Mouse (Mus musculus): ENCODE results near the gene Gga1. TPM values are rescaled to one million over a fixed set of nuclear protein-coding genes. Genes with fewer than 3 reads are reported as not detected.

Gene Gga1
- polyA plus RNA-seq, 1 experiment from 2014 or later: 25.7 TPM

DNA sequence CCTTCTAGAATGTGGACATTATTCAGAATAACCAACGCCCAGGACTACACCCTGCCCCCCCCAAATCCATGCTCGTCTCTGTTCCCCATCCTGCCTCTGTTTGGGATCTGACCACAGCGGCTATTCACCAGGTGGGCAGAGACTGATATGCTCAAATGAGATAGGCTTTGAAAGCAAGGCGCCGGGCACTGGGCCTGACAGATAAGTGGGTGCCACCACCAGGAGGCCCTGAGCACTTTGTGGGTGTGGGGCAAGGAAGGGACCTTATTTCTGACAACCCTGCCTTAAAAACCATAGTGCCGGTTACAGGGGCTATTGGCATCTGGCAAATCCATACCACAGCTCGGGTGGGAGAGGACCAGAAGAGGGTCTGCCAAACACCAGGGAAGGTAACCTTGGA lies 45.7 kb downstream of the Gga1 start:
- Histone ChIP-seq H3K4me3 (ENCODE audit: low read depth, low read length) (no peak overlapping the region), H3K9ac (ENCODE audit: low read length) (no peak overlapping the region), H3K27me3 (ENCODE audit: control insufficient read depth, insufficient read depth, low read length) (peaks cover 2% of the 10 kb centered on the region; the same call in 1 of the 2 replicates), H3K27ac (ENCODE audit: low read depth, low read length) (no peak overlapping the region), H3K4me1 (ENCODE audit: control insufficient read depth, insufficient read depth, low read length) (peaks cover 12% of the 10 kb centered on the region), H3K36me3 (ENCODE audit: control insufficient read depth, insufficient read depth, low read length) (peaks cover 2% of the 10 kb centered on the region; the same call in 1 of the 2 replicates), H3K4me2 (no peak overlapping the region), H3K9me3 (ENCODE audit: control insufficient read depth, low read length) (no peaks in the 10 kb centered on the region)
- DNase-seq (ENCODE audit: low spot score, missing footprints) (no peak), ATAC-seq (ENCODE audit: low FRiP score) (no peak)
- 87% methylated on average over 7 of the region's 7 CpGs for WGBS

DNA sequence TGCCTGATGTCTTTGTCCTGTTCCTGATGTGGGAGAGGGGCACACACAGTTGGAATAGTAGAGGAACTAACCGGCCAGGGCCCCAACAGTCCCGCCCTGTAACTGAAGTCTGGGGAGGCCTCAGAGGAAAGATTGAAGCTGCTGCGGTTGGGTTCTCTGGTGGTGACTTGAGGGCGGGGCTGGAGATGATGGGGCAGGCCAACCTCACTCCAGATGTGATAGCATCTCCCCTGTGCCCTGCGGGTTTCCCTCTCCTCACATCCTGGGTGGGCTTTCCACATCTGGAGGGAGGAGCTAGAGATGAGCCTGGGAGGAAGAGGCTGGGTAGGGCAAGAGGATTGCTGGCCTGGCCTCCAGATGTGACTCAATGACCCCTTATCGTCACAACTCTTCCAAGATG lies 46.6 kb downstream of the Gga1 start:
- Histone ChIP-seq H3K36me3 (ENCODE audit: control insufficient read depth, insufficient read depth, low read length) (no peaks in the 10 kb centered on the region), H3K4me3 (ENCODE audit: low read depth, low read length) (no peak overlapping the region), H3K27ac (ENCODE audit: low read depth, low read length) (no peak overlapping the region), H3K27me3 (ENCODE audit: control insufficient read depth, insufficient read depth, low read length) (peaks cover 2% of the 10 kb centered on the region; the same call in 1 of the 2 replicates), H3K4me2 (no peak overlapping the region), H3K9ac (ENCODE audit: low read length) (no peak overlapping the region), H3K4me1 (ENCODE audit: control insufficient read depth, insufficient read depth, low read length) (peaks cover 21% of the 10 kb centered on the region), H3K9me3 (ENCODE audit: control insufficient read depth, low read length) (no peaks in the 10 kb centered on the region)
- 74% methylated on average over 6 of the region's 6 CpGs for whole genome bisulfite sequencing
- DNase-seq (ENCODE audit: low spot score, missing footprints) (no peak), ATAC-seq (ENCODE audit: low FRiP score) (no peak)

DNA sequence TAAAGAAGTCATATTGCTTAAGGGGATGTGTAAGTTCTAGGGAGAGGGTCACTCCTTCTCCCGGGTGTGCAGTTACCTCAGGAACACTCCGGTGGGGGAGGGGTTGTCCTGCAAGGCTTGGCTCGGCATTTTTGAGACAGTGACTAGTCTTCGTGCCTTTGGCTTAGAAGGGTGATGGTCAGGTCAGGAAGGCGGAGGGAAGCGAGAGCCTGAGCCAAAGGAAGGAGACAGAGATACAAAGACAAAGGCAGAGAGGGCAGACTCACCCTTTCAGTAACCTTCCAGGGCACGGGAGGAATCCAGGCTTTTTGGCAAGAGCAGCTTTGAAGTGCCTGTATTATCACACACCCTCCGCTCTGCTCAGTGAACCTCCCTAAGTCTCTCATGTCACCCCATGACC lies 48.1 kb downstream of the Gga1 start:
- 27% methylated on average over 8 of the region's 8 CpGs for WGBS
- no peak for DNase-seq (ENCODE audit: low spot score, missing footprints)
- Histone ChIP-seq H3K4me1 (ENCODE audit: control insufficient read depth, insufficient read depth, low read length) (peaks cover 22% of the 10 kb centered on the region), H3K36me3 (ENCODE audit: control insufficient read depth, insufficient read depth, low read length) (no peaks in the 10 kb centered on the region), H3K4me2 (no peak overlapping the region), H3K9ac (ENCODE audit: low read length) (no peak overlapping the region), H3K9me3 (ENCODE audit: control insufficient read depth, low read length) (no peaks in the 10 kb centered on the region), H3K27me3 (ENCODE audit: control insufficient read depth, insufficient read depth, low read length) (peaks cover 2% of the 10 kb centered on the region; the same call in 1 of the 2 replicates), H3K27ac (ENCODE audit: low read depth, low read length) (no peak overlapping the region), H3K4me3 (ENCODE audit: low read depth, low read length) (no peak overlapping the region)
- no peak for ATAC-seq (ENCODE audit: low FRiP score)

DNA sequence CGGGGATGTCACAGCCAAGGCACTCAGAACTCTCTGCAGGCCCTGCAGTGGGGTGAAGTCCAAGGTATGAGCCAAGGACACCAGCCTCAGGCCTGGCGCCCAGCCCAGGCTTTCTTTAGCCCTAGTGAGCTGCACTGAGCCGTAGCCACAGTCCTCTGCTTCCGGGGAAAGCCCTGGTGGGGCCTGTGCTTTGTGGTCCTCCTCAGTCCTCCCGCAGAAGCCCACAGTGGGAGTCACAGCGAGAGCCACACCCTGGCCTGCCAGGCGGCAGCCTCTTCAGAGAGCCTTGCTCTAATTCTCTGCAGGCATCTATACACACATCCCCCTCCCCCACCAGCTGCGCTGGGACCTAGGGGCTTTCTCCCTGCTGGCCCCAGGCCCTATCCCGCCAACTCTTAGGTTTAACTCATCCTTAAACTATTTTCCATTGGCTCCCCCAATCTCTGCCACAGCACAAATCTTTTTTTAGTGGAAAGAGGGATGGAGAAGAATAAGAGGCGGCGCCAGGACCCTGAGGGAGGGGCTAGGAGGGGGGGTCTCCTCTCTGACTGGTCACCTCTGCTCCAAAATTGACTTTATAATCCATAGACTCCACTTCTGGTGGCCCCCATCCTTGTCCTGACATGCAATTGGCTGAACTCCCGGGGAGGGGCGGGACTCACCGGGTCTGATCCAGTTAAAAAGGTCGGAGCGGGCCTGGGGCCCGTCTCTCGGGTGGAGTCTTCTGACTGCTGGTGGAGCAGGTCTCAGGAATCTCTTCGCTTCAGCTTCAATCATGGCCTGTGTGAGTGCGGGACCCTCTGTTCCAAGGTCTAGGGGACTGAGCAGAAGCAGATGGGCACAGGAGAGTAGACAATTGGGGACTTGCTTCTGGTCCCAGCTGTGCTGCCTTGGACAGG lies 49.3 kb downstream of the Gga1 start, which contains the start of gene Lgals1:
Lgals1 (plus strand) TSS at position 705 of the 899 bp plus-strand sequence.
- Histone ChIP-seq H3K9ac (ENCODE audit: low read length) (peak within 1 kb of the TSS; percentile 46), H3K36me3 (ENCODE audit: control insufficient read depth, insufficient read depth, low read length) (no peaks in the 10 kb centered on the region), H3K4me3 (ENCODE audit: low read depth, low read length) (peak within 1 kb of the TSS; percentile 25; the same call in 1 of the 2 replicates), H3K9me3 (ENCODE audit: control insufficient read depth, low read length) (no peaks in the 10 kb centered on the region), H3K27me3 (ENCODE audit: control insufficient read depth, insufficient read depth, low read length) (peaks cover 2% of the 10 kb centered on the region; the same call in 1 of the 2 replicates), H3K27ac (ENCODE audit: low read depth, low read length) (no peak within 1 kb of the TSS; the same call in 1 of the 2 replicates), H3K4me2 (peak within 1 kb of the TSS; percentile 54), H3K4me1 (ENCODE audit: control insufficient read depth, insufficient read depth, low read length) (peaks cover 22% of the 10 kb centered on the region)
- peak; percentile 70 for ATAC-seq (ENCODE audit: low FRiP score)
- WGBS: 4% methylated on average over 20 of the region's 20 CpGs
- DNase-seq (ENCODE audit: low spot score, missing footprints): peak; percentile 91

- Histone ChIP-seq H3K27me3 (ENCODE audit: control insufficient read depth, insufficient read depth, low read length) (peaks cover 2% of the 10 kb centered on the region; the same call in 1 of the 2 replicates), H3K4me3 (ENCODE audit: low read depth, low read length) (peak overlapping the region; percentile 25; the same call in 1 of the 2 replicates), H3K36me3 (ENCODE audit: control insufficient read depth, insufficient read depth, low read length) (no peaks in the 10 kb centered on the region), H3K4me1 (ENCODE audit: control insufficient read depth, insufficient read depth, low read length) (peaks cover 22% of the 10 kb centered on the region), H3K9me3 (ENCODE audit: control insufficient read depth, low read length) (no peaks in the 10 kb centered on the region), H3K4me2 (peak overlapping the region; percentile 54), H3K27ac (ENCODE audit: low read depth, low read length) (no peak overlapping the region), H3K9ac (ENCODE audit: low read length) (peak overlapping the region; percentile 46; the same call in 1 of the 2 replicates)
- 21% methylated on average over 14 of the region's 15 CpGs for WGBS
- DNase-seq (ENCODE audit: low spot score, missing footprints) (peak; percentile 89), ATAC-seq (ENCODE audit: low FRiP score) (no peak)
Measured at GRCm38 (mm10) chr15:78927021-78927787, 50.2 kb downstream of the Gga1 start.

DNA sequence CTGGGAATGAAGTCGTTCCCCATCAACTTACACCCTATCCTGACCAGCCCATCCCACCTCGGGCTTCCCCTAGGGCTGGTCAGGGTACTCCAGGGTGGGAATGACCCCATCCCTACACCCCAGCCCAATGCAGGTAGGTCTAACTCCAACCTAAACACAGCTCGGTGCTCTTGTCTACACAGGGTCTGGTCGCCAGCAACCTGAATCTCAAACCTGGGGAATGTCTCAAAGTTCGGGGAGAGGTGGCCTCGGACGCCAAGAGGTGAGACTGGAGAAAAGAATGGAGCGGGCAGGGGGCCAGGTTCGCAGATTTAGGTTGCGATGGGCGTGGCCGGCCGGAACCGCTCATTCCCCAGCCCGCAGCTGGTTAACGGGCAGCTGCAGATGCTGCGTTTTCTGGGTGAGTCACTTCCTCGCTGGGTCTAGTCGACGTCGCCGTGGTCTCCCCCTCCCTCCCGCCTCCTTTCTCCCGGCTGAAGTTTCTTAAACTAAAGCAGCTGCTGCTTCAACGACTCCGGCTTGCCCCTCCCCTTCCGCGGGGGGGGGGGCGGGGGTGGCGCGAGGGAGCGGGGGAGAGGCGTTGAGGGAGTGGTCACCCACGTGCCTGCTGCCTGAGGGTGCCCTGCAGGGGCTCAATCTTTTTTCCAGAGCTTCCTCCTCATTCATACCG lies 50.9 kb downstream of the Gga1 start:
- DNase-seq (ENCODE audit: low spot score, missing footprints) (peak; percentile 93), ATAC-seq (ENCODE audit: low FRiP score) (peak; percentile 42)
- peak overlapping the region; percentile 54 for H3K4me2 ChIP-seq
- H3K27ac ChIP-seq (ENCODE audit: low read depth, low read length): no peak overlapping the region
- peaks cover 2% of the 10 kb centered on the region; the same call in 1 of the 2 replicates for H3K27me3 ChIP-seq (ENCODE audit: control insufficient read depth, insufficient read depth, low read length)
- H3K9ac ChIP-seq (ENCODE audit: low read length): peak overlapping the region; percentile 46
- H3K9me3 ChIP-seq (ENCODE audit: control insufficient read depth, low read length): no peaks in the 10 kb centered on the region
- 2% methylated on average over 28 of the region's 35 CpGs for WGBS
- H3K4me1 ChIP-seq (ENCODE audit: control insufficient read depth, insufficient read depth, low read length): peaks cover 22% of the 10 kb centered on the region
- H3K4me3 ChIP-seq (ENCODE audit: low read depth, low read length): peak overlapping the region; percentile 25
- no peaks in the 10 kb centered on the region for H3K36me3 ChIP-seq (ENCODE audit: control insufficient read depth, insufficient read depth, low read length)

DNA sequence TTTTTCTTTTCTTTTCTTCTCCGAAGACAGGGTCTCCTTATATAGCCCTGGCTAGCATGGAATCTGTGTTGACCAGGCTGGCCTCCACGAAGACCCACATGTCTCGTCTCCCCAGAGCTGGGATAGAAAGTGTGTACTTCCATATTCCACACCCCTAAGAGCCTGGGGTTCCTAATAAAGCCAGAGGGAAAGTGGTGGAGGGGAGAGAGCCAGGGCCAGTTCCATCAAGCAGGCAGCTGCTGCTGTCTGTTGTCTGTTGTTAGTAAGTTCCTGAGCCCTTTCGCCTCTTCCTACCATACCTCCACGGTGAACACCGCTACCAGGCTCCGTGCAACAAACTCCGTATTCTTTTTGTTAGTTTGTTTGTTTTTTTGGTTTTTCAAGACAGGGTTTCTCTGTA lies 51.5 kb downstream of the Gga1 start:
- no peak overlapping the region for H3K27ac ChIP-seq (ENCODE audit: low read depth, low read length)
- ATAC-seq (ENCODE audit: low FRiP score) (no peak; the same call in 1 of the 2 replicates), DNase-seq (ENCODE audit: low spot score, missing footprints) (no peak)

GRCm38 (mm10) chr15:78930192-78930706 lies 53.3 kb downstream of the Gga1 start:
- Histone ChIP-seq H3K4me2 (no peak overlapping the region), H3K9me3 (ENCODE audit: control insufficient read depth, low read length) (no peaks in the 10 kb centered on the region), H3K4me1 (ENCODE audit: control insufficient read depth, insufficient read depth, low read length) (peaks cover 22% of the 10 kb centered on the region), H3K9ac (ENCODE audit: low read length) (no peak overlapping the region), H3K27ac (ENCODE audit: low read depth, low read length) (no peak overlapping the region), H3K27me3 (ENCODE audit: control insufficient read depth, insufficient read depth, low read length) (peaks cover 2% of the 10 kb centered on the region; the same call in 1 of the 2 replicates), H3K4me3 (ENCODE audit: low read depth, low read length) (no peak overlapping the region), H3K36me3 (ENCODE audit: control insufficient read depth, insufficient read depth, low read length) (no peaks in the 10 kb centered on the region)
- ATAC-seq (ENCODE audit: low FRiP score) (no peak), DNase-seq (ENCODE audit: low spot score, missing footprints) (no peak)
- WGBS: 87% methylated on average over 6 of the region's 6 CpGs

More for the DNA sequence above, 51.5 kb downstream of the Gga1 start:
- Histone ChIP-seq H3K4me3 (ENCODE audit: low read depth, low read length) (0 out of 2 replicates have a peak overlapping the region, but pooled peaks have one; percentile 25), H3K9ac (ENCODE audit: low read length) (no peak overlapping the region; the same call in 1 of the 2 replicates), H3K9me3 (ENCODE audit: control insufficient read depth, low read length) (no peaks in the 10 kb centered on the region), H3K36me3 (ENCODE audit: control insufficient read depth, insufficient read depth, low read length) (no peaks in the 10 kb centered on the region), H3K27me3 (ENCODE audit: control insufficient read depth, insufficient read depth, low read length) (peaks cover 2% of the 10 kb centered on the region; the same call in 1 of the 2 replicates), H3K4me2 (peak overlapping the region; percentile 54; the same call in 1 of the 2 replicates), H3K4me1 (ENCODE audit: control insufficient read depth, insufficient read depth, low read length) (peaks cover 22% of the 10 kb centered on the region)
- WGBS: 65% methylated on average over 7 of the region's 8 CpGs

All from midbrain, embryonic 11.5 days (tissue).